Mouse (Mus musculus) adipocyte (in vitro differentiated cells): ENCODE measurements at regions not wholly inside any gene's neighbourhood (a gene's known extent, or its start where the extent isn't known, plus 50 kb on each side); places are given as distances from the start of the nearest gene placed in this dataset.

Experiments used
- DNase-seq: peaks from one replicate; pipeline ENCODE4 v3.0.0-alpha.2; 2016; ENCODE audit warnings: low spot score

DNA sequence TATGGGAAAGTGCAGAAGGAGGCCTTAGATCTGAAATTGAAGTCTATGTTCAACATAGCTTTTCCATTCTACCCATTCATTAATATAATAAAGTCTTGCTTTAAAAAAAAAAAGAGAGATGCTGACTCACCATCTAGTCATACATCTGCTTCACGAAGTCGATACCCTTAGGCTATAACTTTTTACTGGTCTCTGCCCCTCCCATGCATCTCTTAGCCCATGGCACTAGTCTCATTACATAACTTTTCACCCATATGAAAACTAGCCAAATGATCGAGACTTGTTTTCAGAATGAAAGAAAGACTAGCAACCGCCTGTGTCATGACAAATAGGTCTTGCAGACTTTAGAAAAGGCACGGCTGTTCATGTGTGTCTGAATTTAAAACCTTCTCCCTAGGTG, 116.6 kb upstream of the Gdnf start:
- DNase-seq: peak; percentile 15

DNA sequence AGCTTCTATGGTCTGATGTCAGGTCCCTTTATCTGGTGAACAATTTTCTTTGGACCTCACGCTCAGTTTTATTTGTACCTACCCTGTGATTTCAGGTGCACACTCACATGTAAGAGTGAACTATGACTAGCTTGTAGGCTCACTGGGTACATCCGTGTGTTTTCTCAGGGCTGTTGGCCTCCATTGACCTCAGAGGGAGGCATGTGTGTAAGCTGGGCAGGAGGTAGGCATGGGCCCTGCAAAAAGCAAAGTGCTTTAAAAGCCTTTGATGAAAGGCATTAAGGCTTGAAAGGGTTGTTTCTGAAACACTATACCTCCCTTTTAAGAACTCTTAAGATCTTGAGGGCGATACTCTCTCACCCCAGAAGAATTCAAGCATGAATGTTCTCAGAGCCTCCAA, 112.9 kb upstream of the Gdnf start:
- no peak for DNase-seq

DNA sequence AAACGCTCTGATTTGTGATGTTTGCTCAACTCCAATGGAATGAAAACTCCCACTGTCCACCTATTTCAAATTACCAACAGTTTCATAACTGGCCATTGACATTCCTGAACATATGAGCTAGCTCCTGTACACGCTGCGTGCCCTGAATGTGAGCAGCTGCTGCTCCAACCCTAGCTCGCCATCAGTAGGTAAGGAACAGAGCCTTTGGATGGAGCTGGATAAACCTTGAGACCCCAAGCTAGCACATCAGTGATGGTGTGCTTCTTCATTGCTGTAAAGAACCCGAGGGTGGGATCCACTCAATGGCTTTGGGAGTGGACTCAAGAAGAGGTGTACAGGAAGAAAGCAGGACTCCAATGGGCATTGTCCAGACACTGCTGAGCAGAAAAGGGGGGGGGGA, 101.8 kb upstream of the Gdnf start:
- no peak for DNase-seq

DNA sequence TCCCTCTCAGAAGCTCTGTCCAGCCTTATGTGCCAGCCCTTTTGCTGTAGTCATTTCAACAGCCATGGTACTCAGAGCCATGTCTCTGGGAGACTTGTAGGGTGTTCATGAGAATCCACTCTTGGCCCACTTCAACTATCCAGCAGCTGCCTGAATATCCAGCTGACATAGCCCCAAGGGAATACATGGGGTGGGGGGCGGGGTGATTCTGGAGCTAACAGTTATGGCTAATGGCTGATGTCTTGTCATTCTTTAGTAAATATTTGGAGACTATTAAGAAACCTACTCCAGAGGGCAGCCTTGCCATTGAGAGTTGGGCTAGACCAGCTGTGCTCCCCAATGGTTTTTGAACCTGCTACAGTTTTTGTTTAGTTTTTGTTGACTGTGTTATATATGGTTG, 96.0 kb upstream of the Gdnf start:
- DNase-seq: peak; percentile 59

DNA sequence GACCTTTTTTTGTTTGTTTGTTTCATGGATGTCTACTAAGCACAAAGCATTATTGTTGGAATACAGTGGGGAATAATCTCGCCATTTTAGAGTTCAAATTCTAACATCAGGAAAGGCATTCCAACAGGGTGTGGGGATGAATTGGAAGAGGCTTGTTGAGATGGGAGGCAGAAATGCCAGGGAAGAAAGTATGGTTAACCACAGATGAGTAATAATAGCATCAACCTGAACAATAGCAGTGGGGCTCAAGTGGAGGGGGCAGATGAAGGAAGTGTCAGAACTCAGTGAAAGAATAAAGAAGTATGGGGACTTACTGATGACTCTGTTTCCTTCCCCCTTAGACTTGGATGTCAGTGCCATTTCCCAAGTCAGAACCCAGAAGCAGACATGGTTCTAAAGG, 94.5 kb upstream of the Gdnf start:
- no peak for DNase-seq

DNA sequence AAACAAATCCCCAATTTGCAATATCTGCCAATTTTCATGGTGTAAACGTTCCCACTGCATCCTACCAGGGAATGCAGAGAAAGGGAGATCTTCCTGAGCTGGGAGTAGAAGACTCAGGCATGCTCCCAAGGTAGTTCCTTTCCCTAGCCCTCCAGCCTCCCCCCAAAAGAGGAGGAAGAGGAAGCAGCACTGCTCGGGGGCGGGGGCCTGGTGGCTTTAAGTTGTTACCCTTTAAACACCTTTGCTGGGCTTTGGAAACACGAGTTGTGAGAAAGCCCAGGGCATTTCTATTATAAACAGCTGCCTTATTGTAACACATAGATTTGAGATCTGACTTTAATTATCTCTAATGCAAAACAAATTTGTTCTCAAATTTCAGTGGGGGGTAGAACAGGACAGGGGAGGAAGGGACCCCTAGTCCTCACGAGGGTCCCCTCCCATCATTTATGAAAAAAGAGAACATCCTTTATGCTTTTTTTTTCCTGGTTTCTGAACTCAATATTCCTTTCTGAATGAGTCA, 87.4 kb upstream of the Gdnf start:
- DNase-seq: no peak

DNA sequence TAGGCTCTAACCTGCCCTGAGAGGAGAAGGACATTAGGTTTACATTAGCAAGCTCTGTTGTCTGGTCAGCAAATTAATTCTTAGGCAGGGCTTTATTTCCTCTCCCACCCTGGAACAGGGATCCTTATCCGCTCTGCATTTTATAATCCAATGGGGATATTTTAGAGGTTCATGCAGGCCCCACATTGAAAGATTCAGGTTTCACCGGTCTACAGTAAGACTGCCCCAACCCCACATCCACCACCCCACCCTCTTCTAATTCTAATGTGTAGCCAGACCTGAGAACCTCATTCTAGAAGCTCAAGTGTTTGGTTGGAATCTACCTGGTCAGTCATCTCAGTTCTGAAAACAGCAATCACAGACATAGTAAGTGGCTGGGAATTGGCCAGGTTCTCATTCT, 86.9 kb upstream of the Gdnf start:
- no peak for DNase-seq

DNA sequence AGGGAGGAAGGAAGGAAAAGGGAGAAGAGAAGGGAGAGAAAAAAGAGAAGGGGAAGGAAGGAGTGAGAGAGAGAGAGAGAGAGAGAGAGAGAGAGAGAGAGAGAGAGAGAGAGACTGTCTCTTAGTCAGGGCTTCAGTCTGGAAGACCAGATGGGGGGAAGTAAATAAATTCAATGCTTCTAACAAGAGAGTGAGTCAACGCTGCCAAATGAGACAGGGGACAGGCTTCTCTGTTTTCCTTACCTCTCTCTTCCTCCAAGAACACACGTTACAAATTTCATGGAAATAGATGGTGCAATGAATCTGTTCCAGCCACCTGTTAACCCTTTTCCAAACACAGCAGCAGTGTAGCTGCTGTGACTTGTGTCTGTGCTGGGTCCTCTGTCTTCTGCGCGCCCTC, 85.1 kb upstream of the Gdnf start:
- DNase-seq: no peak

DNA sequence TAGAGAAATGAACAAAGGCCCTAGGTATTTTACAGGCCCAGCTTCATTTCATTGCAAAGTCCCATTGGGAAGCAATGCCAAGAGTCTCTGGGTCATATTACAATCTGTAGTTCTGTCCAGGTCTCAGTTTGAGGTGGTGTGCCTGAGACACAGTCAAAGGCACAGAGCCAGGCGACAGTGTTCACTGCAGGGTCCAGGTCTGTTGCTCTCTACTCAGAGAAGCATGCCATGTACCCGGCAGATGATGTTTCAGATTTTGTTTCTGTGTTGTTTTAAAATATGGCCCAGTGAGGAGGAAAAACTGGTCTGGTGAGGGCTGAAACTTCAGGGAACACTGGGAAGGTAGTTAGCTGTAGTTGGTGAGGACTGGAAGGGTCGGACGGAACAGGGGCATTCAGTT, 63.1 kb upstream of the Gdnf start:
- no peak for DNase-seq

DNA sequence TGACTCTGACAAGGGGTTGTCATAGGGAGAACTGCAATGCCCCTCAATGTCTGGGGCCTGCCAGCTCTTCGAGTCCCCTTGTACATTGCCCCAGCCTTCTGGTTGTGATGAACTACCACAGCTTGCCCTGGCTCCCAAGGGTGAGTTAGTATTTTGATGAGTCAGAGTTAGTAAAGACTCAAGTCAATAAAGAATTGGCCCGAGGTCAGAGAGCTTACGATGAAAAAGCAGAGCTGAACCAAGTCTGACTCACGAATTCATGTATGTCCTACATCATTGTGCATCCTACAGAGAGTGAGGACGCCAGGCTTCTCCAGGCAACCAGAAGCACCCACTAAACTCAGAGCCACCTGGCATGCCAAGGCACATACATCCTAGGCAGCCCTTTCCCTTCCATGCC, 60.2 kb upstream of the Gdnf start:
- DNase-seq: no peak
